Mouse (Mus musculus) heart, adult 2 months (tissue): ENCODE data around the gene Siva1. TPM values are rescaled to one million over a fixed set of nuclear protein-coding genes. Genes with fewer than 3 reads are reported as not detected.
A peak's percentile ranks its signal among the peaks of the same experiment; 100 is the strongest.

Experiments
- DNase-seq, 2 experiments: peaks; one replicate each; pipeline ENCODE4 v3.0.0; 2021
- H3K27ac ChIP-seq: fragments of 200-600 bp; 2 replicates; pipeline ENCODE4 v1.8.1; 2022
- H3K27me3 ChIP-seq: fragments of 200-500 bp; 2 replicates; pipeline ENCODE4 v1.6.1; 2012; ENCODE audit warnings: mild to moderate bottlenecking, low read length, inconsistent platforms, mixed read lengths; ENCODE audit not compliant: control insufficient read depth, insufficient read depth
- H3K36me3 ChIP-seq: fragments of 200-500 bp; 2 replicates; pipeline ENCODE4 v1.6.1; 2012; ENCODE audit warnings: low read length, inconsistent platforms; ENCODE audit not compliant: control insufficient read depth, insufficient read depth
- H3K4me1 ChIP-seq: fragments of 200-500 bp; 2 replicates; pipeline ENCODE4 v1.6.1; 2011; ENCODE audit warnings: low read length; ENCODE audit not compliant: control insufficient read depth, insufficient read depth
- H3K4me3 ChIP-seq: fragments of 200-600 bp; 2 replicates; pipeline ENCODE4 v1.8.1; 2022
- H3K79me2 ChIP-seq: fragments of 200-500 bp; replicated peaks from 2 replicates; pipeline ENCODE4 v1.6.1; 2012; ENCODE audit warnings: mild to moderate bottlenecking, inconsistent platforms, low read length, moderate library complexity, mixed read lengths; ENCODE audit not compliant: control insufficient read depth, insufficient read depth
- H3K9ac ChIP-seq: fragments of 200-500 bp; 2 replicates; pipeline ENCODE4 v1.6.1; 2012; ENCODE audit warnings: low read depth, mild to moderate bottlenecking, control low read depth, inconsistent platforms, low read length, mixed read lengths
- CTCF ChIP-seq: fragments of 200-600 bp; IDR thresholded peaks from 2 replicates; pipeline ENCODE4 v1.8.1; 2022; ENCODE audit warnings: antibody characterized with exemption, mild to moderate bottlenecking, moderate library complexity
- EP300 ChIP-seq: fragments of 200-500 bp; IDR thresholded peaks from 2 replicates; pipeline ENCODE4 v1.6.1; 2011; ENCODE audit warnings: low read depth, low read length, control low read depth; ENCODE audit not compliant: insufficient read depth
- POLR2A ChIP-seq: fragments of 200-500 bp; IDR thresholded peaks from 2 replicates; pipeline ENCODE4 v1.6.1; 2011; ENCODE audit warnings: mild to moderate bottlenecking, low read depth, low read length, control low read depth; ENCODE audit not compliant: insufficient read depth
- WGBS: fragments of 180-500 bp; shearing (Covaris S2); methylation state at CpG from one replicate; pipeline ENCODE4 v1.1.7; 2018; 5-methylcytosine and 5-hydroxymethylcytosine counted together
- intact Hi-C: fragments of 180-260 bp; cut with DNase I; formaldehyde crosslinking; loops from one replicate; pipeline ENCODE4 v1.15.1; 2025
- polyA plus RNA-seq: library from polyadenylated mRNA; depleted of rRNA; stranded (reverse); fragments of >200 nt; gene quantifications from 2 replicates; pipeline ENCODE4 v1.2.3, GENCODE M21; 2012
- total RNA-seq, 2 experiments: library from RNA; stranded (reverse); gene quantifications; 2 replicates each; pipeline ENCODE4 v1.2.3; 2021

Siva1 gene
- total and polyA plus RNA-seq, 3 experiments, result 32.0 to 39.4 (median 38.7) TPM

DNA sequence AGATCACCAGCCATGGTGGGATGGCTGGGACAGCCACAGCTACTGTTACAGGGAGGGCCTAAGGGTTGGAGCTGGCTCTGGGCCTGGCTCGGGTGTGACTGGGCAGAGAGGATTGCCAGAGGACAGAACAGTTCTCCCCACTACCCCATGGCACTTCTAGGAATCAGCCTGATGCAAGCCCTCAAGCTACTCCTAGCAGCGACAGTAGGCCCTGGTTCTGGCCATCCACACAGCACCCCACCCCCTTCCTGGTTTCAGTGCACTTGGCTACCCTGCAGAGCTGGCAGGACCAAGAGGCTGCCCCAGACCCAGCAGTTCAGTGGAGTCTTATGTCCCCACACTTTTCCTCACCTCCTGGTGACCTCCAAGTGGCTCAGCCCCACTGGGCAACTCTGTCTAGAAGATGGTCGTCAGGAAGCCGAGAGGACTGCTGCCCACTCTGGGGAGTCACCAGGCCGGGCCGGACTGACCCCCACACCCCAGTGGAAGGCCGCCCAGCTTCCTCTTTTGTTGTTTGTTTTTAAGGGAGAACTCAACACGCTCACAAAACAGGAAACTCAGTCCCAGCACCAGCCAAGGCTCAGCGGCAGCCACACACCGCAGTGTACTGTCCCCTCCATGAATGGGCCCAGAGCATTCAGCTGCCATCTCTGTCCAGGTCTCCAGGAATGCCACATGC lies 23.3 kb downstream of the Siva1 start:
- TF ChIP-seq POLR2A (no peak), CTCF (no peak), EP300 (peak; percentile 84)
- Histone ChIP-seq H3K9ac (peak overlapping the region; percentile 21), H3K79me2 (peaks cover 28% of the 10 kb centered on the region), H3K27me3 (no peaks in the 10 kb centered on the region), H3K4me1 (peaks cover 58% of the 10 kb centered on the region), H3K36me3 (peaks cover 10% of the 10 kb centered on the region), H3K4me3 (no peak overlapping the region; the same call in 1 of the 2 replicates), H3K27ac (peak overlapping the region; percentile 74)
- 19% methylated on average over 10 of the region's 10 CpGs for WGBS
- intact Hi-C loops, result no loop called here
- peak; percentile 71 to 81 for DNase-seq

DNA sequence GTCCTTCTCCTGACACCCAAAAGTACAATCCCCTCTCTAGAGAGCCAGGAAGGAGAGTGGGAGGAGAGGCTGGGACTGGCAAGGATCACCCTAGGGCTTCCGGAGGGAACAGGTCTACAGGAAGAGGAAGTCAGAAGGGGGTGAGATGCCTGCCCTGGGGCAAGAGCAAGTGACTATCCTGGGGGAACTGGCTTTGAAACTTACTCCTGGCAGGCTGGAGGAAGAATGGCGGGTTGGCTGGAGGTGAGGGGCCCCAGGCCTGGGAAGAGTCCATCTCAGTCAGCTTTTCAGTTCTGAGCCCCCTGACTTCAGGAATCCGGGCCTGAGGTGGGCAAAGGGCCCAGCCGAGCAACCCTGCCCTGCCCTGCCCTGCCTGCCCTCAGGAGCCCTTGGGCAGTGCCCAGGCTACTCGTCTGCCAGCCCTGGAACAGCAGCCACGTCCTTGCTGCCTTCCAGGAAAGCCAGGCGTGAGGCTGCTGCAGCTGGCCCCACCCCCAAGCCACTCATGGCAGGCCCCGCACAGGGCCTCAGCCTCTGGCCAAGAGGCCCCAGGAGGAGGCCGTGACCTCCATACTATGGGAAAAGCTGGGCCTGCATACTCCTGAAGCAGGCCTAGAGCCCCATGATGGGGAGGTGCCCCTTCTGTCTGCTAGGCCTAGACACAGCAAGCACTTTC lies 26.4 kb downstream of the Siva1 start:
- intact Hi-C loops, result no loop called here
- Histone ChIP-seq H3K27ac (peak overlapping the region; percentile 96), H3K4me3 (0 out of 2 replicates have a peak overlapping the region, but pooled peaks have one; percentile 5), H3K9ac (peak overlapping the region; percentile 25), H3K27me3 (no peaks in the 10 kb centered on the region), H3K79me2 (peaks cover 16% of the 10 kb centered on the region), H3K4me1 (peaks cover 58% of the 10 kb centered on the region), H3K36me3 (peaks cover 10% of the 10 kb centered on the region)
- WGBS, result 10% methylated on average over 9 of the region's 9 CpGs
- TF ChIP-seq POLR2A (no peak), EP300 (peak; percentile 73), CTCF (no peak)
- DNase-seq, result peak; percentile 75 to 85

DNA sequence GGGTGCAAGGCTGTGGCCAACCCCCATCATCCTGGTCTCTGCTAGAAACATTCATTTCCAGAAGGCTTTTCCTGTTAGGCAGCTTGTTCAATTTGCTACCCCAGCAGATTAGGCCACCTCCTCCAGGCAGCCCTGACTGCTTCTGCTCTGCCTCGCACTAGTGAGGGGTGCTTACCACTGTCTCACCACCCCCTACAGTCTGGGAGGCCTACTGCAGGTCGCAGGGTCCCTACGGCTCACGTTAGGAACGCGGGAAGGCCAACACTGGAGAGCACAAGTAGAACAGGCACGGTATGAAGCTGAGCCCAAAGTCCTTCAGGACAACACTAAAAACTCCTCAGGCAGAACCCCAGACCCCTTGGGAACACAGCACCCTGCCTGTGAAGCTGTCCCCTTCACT lies 27.4 kb downstream of the Siva1 start:
- H3K36me3 ChIP-seq, result peaks cover 10% of the 10 kb centered on the region
- DNase-seq, result peak in 1 of 2 experiments; percentile 29
- TF ChIP-seq EP300 (no peak), CTCF (peak; percentile 39)
- H3K79me2 ChIP-seq, result peaks cover 12% of the 10 kb centered on the region
- H3K27me3 ChIP-seq, result no peaks in the 10 kb centered on the region
- H3K4me1 ChIP-seq, result peaks cover 52% of the 10 kb centered on the region
- peak overlapping the region; percentile 96; the same call in 1 of the 2 replicates for H3K27ac ChIP-seq
- intact Hi-C loops, result no loop called here
- WGBS, result 48% methylated on average over 7 of the region's 7 CpGs
- H3K9ac ChIP-seq, result peak overlapping the region; percentile 13; the same call in 1 of the 2 replicates
- no peak overlapping the region for H3K4me3 ChIP-seq

DNA sequence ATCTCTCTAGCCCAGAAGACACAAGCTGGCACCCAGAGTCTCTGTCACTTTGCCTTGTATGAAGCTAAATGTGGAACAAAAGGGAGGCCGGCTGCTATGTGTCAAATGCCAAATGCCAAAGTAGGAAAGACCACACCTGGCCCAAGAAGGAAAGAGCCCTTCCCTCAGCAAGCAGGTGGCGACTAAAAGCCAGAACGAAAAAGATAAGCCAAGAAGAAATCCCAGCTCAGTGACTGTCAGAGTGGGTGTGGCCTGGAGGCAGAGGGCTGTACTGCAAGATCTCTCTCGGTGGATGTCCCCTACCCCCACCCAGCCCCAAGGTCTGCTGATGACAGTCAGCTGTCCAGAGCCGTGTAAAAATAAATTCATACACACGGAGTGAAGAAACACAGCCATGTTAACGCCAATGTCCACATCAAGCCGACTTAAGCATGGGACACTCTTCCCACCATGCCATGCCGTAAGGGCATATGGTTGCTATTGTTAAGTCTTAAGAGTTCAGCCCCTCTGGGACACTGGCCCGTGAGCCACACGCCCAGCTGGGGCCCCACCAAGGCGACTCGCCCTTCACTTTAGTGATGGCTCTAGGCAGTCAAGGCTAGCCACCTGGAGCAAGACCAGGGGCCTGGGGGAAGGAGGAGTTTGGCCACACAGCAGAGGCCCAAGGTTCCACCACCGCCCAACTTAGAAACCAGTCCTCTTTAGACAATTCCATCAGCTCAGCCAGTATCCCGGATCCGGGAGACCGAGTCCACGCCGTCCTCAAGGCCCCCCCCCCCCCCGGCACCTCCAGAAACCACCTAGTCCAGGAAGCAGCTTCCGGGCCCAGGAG lies 28.5 kb downstream of the Siva1 start:
- TF ChIP-seq POLR2A, result no peak
- TF ChIP-seq CTCF, result peak; percentile 51
- Histone ChIP-seq H3K27ac (peak overlapping the region; percentile 96), H3K79me2 (peaks cover 12% of the 10 kb centered on the region), H3K27me3 (no peaks in the 10 kb centered on the region), H3K36me3 (peaks cover 10% of the 10 kb centered on the region), H3K4me3 (peak overlapping the region; percentile 69), H3K4me1 (peaks cover 44% of the 10 kb centered on the region), H3K9ac (peak overlapping the region; percentile 99)
- peak; percentile 62 to 69 for DNase-seq
- intact Hi-C loops, result no loop called here
- 2% methylated on average over 21 of the region's 21 CpGs for WGBS

DNA sequence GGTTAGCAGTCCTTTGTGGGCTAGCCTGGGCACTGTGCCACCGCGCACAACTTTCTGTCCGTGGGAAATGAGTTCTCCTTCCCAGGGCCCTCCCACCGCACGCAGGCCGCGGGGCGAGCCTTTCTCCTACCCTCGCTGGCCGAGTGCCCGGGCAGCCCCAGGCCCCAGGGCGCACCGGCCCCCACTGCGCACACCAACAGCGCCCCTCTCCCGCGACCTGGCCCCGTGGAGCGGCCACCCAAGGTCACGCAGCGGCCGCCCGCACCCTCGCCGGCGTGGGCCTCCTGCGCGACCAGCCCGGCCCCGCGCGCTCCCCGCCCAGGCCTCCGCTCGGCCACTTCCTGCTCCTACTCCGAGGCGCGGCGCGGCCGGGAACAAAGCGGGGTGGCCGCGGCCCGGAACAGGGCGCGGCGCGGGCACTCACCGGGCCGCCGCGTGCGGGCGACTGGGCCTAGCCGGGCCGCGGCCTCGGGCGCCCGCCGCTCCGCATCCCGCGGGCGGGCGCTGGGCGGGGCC lies 29.2 kb downstream of the Siva1 start:
- intact Hi-C loops, result loop anchor here (2.0 kb wide), 2 partner anchors 15 to 33 kb away; no protein-coding TSS in a partner anchor
- H3K36me3 ChIP-seq, result peaks cover 8% of the 10 kb centered on the region
- H3K27me3 ChIP-seq, result no peaks in the 10 kb centered on the region
- no peak for TF ChIP-seq EP300
- no peak for TF ChIP-seq POLR2A
- TF ChIP-seq CTCF, result no peak
- H3K4me1 ChIP-seq, result peaks cover 37% of the 10 kb centered on the region
- WGBS, result 5% methylated on average over 68 of the region's 68 CpGs
- peak overlapping the region; percentile 96 for H3K27ac ChIP-seq
- peak overlapping the region; percentile 99 for H3K9ac ChIP-seq
- H3K4me3 ChIP-seq, result peak overlapping the region; percentile 69
- H3K79me2 ChIP-seq, result peaks cover 12% of the 10 kb centered on the region
- DNase-seq, result peak; percentile 74 to 76
